Mouse (Mus musculus) hindbrain, embryonic 14.5 days (tissue): ENCODE measurements around the gene BB287469. TPM values are rescaled to one million over a fixed set of nuclear protein-coding genes. Genes with fewer than 3 reads are reported as not detected.
"Not testable (repeated sequence)": the region's sequence is repeated elsewhere in the genome, so short reads cannot be mapped to it uniquely, and the experiment has no call there.

Experiments used
- ATAC-seq: fragments of 200-750 bp; cut with Nextera tagmentation; 2 replicates; pipeline ENCODE4 v1.8.0; 2017; ENCODE audit warnings: moderate number of reproducible peaks, mild to moderate bottlenecking, moderate TSS enrichment, moderate library complexity; ENCODE audit not compliant: low FRiP score
- DNase-seq: peaks from one replicate; pipeline ENCODE4 v3.0.0-alpha.2; 2015; ENCODE audit warnings: low spot score
- H3K27ac ChIP-seq: fragments of 300-500 bp; sonication (generic); 2 replicates; pipeline ENCODE4 v1.5.1; 2014; ENCODE audit warnings: mild to moderate bottlenecking, moderate library complexity
- H3K27me3 ChIP-seq: fragments of 300-500 bp; sonication (generic); 2 replicates; pipeline ENCODE4 v1.6.1; 2014; ENCODE audit warnings: mild to moderate bottlenecking, low read length, mixed read lengths; ENCODE audit not compliant: control insufficient read depth, insufficient read depth
- H3K36me3 ChIP-seq: fragments of 300-500 bp; sonication (generic); replicated peaks from 2 replicates; pipeline ENCODE4 v1.6.1; 2014; ENCODE audit not compliant: control insufficient read depth, insufficient read depth
- H3K4me1 ChIP-seq: fragments of 300-500 bp; sonication (generic); replicated peaks from 2 replicates; pipeline ENCODE4 v1.6.1; 2014; ENCODE audit warnings: antibody characterized with exemption, low read length, mixed read lengths; ENCODE audit not compliant: control insufficient read depth, insufficient read depth
- H3K4me2 ChIP-seq: fragments of 300-500 bp; sonication (generic); replicated peaks from 2 replicates; pipeline ENCODE4 v1.6.1; 2014; ENCODE audit warnings: mild to moderate bottlenecking, moderate library complexity
- H3K4me3 ChIP-seq: fragments of 300-500 bp; sonication (generic); replicated peaks from 2 replicates; pipeline ENCODE4 v1.5.1; 2014; ENCODE audit warnings: mild to moderate bottlenecking, low read length
- H3K9ac ChIP-seq: fragments of 300-500 bp; sonication (generic); 2 replicates; pipeline ENCODE4 v1.6.1; 2014
- H3K9me3 ChIP-seq: fragments of 300-500 bp; sonication (generic); 2 replicates; pipeline ENCODE4 v1.6.1; 2016; ENCODE audit warnings: low read length; ENCODE audit not compliant: control insufficient read depth
- WGBS: fragments of 180-500 bp; shearing (Covaris S2); extraction: QIAGEN DNeasy Blood & Tissue Kit; methylation state at CpG from one replicate; pipeline ENCODE4 v1.1.7; 2014; 5-methylcytosine and 5-hydroxymethylcytosine counted together
- polyA plus RNA-seq: library from polyadenylated mRNA; unstranded; fragments of >200 nt; fragmentation: Nextera tagmentation; extraction: Ambion mirVana; gene quantifications from 2 replicates; pipeline ENCODE4 v1.2.1, GENCODE M21; 2014

The BB287469 gene
- polyA plus RNA-seq, 1 experiment from 2014 or later: 0.13 TPM

DNA sequence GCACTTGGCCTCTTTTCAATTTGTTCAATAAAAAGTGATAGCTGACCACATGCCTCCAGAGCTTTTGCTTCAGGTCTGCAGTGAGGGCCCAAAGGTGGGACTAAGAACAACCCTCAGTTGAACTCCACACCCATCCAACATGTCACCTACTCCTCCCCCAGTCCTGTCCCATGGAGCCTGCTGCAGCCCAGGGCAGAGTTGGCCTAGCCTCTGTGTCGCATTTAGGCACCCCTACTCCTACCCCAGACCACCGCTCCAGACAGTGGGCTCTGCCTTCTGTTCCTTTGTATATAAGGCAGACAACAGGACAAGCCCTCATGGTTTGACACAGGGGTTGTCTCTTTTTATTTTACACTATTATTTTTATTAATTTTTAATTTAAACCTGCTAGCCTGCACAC, 47.7 kb downstream of the BB287469 start:
- not testable (repeated sequence) for H3K27me3 ChIP-seq, H3K9ac ChIP-seq, H3K4me2 ChIP-seq, H3K4me3 ChIP-seq, H3K27ac ChIP-seq, H3K9me3 ChIP-seq, H3K36me3 ChIP-seq, ATAC-seq, DNase-seq, H3K4me1 ChIP-seq
- WGBS: 86% methylated on average over 2 of the region's 2 CpGs

Other genes with a start within 250 kb of the BB287469 start
- not detected in 2 replicates for gene Oog1, start 213.9 kb upstream of the BB287469 start, polyA plus RNA-seq
- gene Gm4027, start 197.7 kb upstream of the BB287469 start, polyA plus RNA-seq: not detected in 2 replicates
- gene Gm16381, start 172.0 kb upstream of the BB287469 start, polyA plus RNA-seq: not detected in 2 replicates
- gene Gm21319, start 40.8 kb upstream of the BB287469 start, polyA plus RNA-seq: not detected in 2 replicates
- gene Gm21936, start 21.1 kb upstream of the BB287469 start, polyA plus RNA-seq: not detected in 2 replicates
- not detected in 2 replicates for gene Gm2001, start 25.8 kb downstream of the BB287469 start, polyA plus RNA-seq
- not detected in 2 replicates for gene Gm2016, start 57.5 kb downstream of the BB287469 start, polyA plus RNA-seq
- not detected in 2 replicates for gene Gm2022, start 78.8 kb downstream of the BB287469 start, polyA plus RNA-seq
- not detected in 2 replicates for gene Gm2035, start 103.3 kb downstream of the BB287469 start, polyA plus RNA-seq
- not detected in 2 replicates for gene Gm2042, start 137.5 kb downstream of the BB287469 start, polyA plus RNA-seq
- gene Gm2075, start 195.3 kb downstream of the BB287469 start, polyA plus RNA-seq: not detected in 2 replicates
- not detected in 2 replicates for gene Gm6803, start 202.2 kb downstream of the BB287469 start, polyA plus RNA-seq
- gene Gm2056, start 210.4 kb downstream of the BB287469 start, polyA plus RNA-seq: not detected in 2 replicates